Mouse (Mus musculus) cerebellum, adult 9-11 months (tissue): ENCODE data around the gene Ttc23l.
"Not testable (repeated sequence)": the region's sequence is repeated elsewhere in the genome, so short reads cannot be mapped to it uniquely, and the experiment has no call there.

Experiments
- DNase-seq: peaks from one replicate; pipeline ENCODE4 v3.0.0; 2022

Gene Ttc23l

DNA sequence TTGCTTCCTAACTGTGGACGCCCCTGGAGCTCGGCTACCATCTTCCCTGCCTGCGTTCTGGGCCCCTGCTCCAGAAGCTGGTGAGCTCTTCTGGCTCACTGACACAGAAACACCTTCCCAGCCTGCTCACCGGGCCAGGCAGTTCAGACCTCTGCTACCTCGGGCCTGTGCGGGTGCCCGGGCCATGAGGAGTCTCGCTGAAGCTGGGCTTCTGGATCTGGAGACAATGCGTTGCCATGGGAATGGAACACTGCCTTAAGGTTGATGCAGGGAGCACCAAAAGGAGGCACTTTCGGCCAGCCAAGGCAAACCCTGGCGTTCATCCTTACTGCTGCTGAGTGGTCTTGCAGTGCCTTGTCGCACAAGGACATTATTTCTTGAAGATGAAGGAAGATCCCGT lies at the start of gene Ttc23l:
Gene Ttc23l, minus strand, starts transcription at position 204 of the 400 bp plus-strand sequence.
- DNase-seq = no peak

DNA sequence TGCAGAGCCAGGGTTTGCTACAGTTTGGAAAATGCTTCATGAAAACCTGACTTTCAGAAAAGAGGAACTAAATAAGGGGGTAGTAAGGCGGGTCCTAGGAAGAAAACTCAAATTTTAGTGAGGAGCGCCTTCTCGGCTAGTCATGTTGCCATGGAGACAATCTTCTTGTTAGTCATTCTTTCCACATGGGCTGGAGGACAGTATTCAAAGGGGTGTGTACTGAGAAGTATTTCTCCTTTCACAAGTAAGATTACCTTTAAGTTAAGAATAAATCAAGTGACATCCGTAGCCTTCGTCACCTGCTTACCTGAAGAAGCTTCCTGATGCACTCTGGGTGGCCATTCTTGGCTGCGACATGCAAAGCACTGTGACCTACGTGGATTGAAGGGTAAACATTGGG lies 40.9 kb upstream of the Ttc23l start:
- DNase-seq = no peak

DNA sequence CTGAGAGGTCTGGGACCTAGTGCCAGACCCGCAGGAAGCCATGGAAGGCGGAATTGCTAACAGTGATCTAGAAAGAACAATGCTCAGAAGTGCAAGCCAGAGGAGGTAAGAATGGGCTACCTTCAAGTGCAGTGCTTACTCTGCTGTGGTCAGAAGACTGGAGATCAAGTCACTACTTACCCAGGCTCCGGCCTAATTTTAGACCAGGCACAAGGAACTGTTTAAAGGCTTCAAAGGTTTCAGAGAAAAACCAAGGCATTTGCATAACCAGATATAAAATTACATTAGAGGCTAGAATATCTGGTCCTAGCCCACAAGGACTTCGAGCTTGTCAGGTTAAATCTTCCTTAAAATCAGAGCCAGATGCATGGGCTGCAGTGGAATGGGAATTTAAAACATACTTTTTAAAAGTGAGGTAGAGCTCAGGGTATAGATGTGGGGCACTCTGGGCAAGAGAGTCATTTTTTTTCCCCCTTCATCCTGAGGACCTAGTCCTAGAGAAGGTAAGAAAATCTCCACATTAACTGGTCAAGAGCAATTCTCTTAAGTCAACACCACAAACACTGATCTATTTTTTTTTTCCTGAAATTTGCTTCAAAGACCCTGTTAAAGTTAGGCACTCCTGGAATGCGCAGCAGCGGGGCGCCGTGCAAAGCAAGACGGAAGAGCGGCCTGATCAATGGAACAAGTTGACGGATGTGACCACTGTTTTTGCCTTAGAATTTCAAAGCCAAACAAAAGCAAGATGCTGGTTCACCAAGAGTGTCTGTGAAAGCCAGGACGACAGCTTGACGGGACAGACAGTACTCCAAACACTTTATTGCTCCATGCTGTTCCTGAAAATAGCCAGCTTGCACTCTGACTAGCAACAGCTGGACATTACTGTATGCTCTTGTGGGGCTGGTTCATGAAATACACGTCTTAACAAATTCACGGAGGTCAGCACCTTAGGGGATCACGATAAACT lies 40.1 kb upstream of the Ttc23l start:
- DNase-seq = no peak

DNA sequence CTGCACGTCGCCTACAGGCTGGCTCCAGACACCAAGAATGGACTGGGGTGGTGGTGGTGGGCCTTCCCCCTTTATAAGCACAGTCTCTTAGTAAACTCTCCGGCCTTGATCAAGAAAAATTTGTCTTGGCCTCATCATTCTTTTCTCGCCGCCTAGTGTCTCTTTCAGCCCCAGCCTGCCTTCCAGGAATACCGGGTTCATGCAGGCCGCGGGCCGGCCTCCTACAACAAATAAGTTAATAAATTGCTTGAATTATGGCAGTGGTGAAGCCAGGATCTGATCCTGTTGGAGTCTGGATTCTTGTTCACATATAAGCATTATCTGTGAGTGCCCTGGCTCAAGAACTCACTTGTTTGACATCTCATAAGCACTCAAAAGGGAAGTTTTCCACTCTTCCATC lies 38.4 kb upstream of the Ttc23l start:
- no peak for DNase-seq

DNA sequence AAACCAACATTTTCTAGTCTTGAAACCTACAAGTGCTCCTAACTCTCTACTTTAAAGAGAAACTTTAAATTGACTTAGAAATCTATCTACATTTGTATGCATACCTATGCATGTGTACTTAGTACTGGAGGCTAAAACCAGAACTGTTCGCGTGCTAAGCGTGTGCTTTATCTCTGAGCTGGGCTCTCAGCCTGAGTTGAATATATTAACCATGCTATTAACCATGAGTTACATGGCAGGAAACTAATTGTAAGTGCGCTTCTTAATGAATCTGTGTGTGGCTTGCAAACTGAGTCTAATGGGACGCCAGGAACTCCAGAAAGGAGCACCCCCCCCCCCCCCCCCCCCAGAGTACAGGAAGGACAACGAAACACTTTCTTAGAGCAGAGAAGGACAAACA lies 36.9 kb upstream of the Ttc23l start:
- no peak for DNase-seq

DNA sequence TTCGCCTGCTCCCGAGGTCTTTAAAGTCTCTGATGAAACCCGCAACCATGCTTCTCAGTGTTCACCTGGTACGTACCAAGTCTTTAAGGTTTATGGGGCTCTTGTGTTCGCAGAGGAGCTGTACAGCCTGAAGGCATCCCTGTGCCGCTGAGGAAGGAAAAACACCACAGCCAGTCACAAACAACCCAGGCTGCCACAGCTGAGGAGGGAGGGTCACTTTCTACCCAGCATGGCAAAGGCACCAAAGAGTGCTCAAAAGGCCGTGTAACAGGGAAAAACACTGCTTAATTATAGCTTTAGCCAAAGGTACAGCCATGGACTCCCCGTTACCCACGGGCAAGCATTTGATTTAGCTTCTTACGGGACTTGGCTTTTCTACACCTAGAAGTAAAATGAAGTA lies 36.4 kb upstream of the Ttc23l start:
- DNase-seq = no peak

DNA sequence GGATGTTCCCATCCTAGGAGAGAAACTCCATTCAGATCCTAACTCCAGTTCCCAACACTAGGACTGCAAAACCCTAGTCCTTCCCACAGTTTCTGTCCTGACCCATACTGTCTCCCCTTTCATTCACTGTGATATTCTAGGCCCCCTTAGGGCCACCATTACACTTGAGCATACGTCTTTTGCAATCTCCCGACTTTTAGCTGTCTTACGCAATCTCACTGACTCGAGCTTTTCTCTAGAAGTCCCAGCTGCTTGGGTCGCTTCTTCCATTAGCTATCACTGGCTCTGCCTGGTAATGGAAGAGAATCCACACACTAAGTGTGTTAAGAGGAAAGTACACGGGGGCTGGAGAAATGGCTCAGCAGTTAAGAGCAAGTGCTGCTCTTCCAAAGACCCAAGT lies 34.6 kb upstream of the Ttc23l start:
- no peak for DNase-seq

DNA sequence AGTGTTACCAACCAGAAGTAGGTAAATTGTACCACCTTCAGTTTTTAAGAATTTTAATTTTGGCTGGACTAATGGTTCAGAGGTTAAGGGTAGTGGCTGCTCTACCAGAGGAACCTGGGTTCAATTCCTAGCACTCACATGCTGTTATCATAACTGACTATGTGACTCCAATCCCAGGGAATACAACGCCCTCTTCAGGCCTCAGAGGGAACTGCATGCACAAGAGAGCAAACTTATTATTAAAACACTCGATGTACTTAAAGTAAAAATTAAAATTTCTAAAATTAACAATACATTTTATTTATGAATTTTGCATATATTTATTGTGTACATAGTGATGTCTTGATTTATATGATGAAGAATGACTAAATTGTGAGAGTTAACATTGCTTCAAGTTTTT lies 28.1 kb upstream of the Ttc23l start:
- DNase-seq = no peak

DNA sequence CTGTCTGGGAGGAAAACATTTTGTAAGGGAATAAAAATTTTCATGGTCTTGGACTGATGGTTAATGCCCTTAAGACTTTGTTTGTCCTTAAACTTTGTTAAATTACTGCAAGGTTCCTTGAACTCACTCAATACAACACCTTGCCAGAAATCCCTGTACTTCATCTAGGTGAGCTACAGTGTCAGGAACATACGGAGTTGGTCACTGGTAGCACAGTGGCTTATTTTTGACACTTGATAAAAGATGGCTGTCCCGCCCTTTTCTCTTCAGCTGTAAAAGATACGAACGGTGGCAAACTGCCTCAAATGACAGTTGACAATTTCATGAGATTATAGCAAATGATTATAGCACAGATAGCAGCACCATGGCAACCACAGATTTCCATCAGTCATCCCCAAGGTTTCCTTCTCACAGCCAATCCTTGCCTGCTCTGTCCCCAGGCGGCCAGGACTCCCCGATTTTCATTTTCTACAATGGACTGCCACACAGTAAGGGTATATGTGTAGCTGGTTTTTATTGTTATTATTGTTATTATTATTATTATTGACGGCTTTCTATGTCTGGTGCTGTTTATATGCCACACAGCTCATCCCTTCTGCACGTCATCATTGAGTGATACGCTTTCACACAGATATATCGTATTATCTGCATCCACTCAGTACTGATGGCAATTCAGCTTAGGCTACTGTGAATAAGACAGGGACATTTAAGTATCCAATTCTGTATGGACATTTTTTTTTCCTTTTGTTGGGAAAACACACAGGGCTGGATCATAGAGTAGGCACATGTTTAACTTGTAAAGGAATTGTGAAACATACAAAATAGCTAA lies 26.1 kb upstream of the Ttc23l start:
- no peak for DNase-seq

DNA sequence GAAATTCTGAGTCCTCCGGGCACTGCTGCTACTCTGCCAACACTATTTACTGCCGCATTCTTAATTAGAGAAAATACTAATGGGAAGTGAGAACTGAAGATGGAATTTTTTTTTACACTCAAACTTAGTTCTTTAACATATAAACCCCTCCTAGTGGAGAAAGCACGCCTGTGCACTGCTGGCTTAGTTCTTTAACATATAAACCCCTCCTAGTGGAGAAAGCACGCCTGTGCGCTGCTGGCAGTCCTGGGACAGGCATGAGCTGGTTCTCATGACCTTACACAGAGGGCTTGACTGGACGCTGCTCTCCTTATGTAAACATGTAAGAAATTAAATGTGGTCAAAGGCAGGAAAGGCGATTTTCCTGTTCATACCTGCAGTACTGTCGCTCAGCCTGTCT lies 24.9 kb upstream of the Ttc23l start:
- no peak for DNase-seq

DNA sequence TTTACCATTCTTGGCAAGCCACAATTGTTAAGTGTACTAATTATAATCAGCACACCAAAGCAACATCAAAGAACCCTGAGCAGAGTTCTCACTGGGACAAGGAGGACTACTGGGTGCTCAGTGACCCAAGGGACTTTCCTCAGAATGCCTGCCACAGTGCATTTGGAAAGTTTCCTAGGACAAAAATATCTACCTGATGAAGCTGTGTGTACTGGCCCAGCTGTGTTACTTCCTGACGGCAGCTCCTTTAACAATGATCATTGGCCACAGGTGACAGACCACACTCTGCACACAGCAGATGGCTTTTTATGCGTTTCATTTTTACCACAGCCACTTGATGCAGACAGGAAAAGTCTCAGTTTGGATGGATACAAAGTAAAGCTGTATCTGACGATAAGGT lies 20.7 kb upstream of the Ttc23l start:
- no peak for DNase-seq

DNA sequence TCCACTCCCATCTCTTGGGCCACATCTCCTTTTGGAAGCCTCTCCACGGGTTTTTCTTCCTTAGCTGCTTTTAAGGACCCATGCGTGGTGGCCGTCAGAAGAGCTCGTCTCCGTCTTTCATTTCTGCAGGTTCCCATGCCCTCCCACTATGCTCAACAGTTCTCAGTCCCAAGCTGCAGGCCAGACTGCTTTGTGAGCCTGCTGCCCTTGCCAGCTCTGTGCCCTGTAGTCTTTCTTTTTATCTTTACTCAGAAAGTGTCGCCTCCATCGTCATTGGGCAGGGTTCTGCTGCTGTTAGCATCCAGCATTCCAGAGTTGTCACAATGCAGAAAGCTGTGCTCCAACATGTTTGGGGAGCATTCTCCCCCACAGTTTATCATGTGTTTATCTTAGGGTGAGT lies 8.0 kb upstream of the Ttc23l start:
- no peak for DNase-seq

DNA sequence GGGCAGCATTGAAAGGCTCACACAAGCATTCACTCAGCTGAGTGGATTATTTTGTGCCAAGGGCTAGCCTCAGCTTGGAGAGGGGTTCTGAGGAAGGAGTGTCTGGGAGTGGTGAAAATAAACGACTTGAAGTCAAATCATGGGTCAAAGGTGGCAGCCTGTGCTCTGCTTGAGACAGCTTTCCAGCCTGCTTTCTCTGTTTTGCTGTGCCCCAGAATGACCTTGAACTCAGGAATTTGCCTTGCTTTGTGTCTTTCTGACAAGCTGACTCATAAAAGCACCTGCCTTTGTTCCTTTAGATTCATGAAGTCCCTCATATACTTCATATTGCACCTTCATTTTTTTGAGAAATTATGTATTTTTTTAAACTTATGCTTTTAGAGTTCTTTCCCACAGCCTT lies 5.7 kb upstream of the Ttc23l start:
- no peak for DNase-seq

DNA sequence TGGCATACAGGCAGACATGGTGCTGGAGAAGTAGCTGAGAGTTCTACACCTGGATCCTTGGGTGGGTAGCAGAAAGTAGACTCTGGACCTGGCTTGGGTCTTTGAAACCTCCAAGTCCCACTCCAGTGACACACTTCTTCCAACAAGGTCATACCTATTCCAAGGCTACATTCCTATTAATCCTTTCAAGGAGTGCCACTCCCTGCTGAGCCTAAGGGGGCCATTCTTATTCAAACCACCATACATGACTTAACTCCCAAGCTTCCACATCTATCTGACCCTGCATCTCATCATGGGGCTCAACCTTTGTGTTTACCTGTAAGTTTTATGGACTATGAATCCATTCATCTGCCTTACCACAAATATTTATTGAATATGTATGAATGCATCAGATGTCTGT lies 3.8 kb upstream of the Ttc23l start:
- DNase-seq = no peak

DNA sequence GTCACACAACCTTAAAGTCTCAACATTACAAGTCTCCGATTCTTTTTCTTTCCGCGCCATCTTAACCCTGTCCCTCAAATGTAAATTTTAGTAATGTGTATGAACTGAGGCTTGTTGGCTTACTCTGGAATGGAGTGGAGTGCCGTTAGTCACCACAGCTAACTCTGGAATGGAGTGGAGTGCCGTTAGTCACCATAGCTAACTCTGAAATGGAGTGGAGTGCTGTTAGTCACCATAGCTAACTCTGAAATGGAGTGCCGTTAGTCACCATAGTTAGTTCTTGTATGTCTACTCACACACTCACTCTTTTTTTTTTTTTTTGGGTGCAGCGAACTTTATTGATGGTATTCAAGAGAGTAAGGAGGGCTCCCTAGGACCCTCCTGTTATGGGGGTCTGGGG lies 1.5 kb upstream of the Ttc23l start:
- DNase-seq = no peak

DNA sequence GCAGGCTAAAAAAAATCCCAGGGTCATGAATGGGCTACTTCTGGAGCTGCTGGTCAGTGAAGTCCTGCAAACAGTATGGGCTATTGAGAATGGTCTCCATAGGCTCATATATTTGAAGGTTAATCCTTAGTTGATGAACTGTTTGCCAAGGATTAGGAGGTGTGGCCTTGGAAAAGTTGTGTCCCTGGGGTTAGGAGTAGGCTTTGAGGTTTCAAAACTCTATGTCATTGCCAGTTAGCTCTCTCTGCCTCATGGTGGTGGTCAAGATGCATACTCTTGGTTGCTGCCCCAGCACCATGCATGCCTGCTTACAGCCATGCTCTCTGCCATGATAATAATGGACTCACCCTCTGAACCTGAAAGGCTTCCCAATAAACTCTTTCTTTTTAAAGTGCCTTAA lies 4.1 kb downstream of the Ttc23l start:
- no peak for DNase-seq

DNA sequence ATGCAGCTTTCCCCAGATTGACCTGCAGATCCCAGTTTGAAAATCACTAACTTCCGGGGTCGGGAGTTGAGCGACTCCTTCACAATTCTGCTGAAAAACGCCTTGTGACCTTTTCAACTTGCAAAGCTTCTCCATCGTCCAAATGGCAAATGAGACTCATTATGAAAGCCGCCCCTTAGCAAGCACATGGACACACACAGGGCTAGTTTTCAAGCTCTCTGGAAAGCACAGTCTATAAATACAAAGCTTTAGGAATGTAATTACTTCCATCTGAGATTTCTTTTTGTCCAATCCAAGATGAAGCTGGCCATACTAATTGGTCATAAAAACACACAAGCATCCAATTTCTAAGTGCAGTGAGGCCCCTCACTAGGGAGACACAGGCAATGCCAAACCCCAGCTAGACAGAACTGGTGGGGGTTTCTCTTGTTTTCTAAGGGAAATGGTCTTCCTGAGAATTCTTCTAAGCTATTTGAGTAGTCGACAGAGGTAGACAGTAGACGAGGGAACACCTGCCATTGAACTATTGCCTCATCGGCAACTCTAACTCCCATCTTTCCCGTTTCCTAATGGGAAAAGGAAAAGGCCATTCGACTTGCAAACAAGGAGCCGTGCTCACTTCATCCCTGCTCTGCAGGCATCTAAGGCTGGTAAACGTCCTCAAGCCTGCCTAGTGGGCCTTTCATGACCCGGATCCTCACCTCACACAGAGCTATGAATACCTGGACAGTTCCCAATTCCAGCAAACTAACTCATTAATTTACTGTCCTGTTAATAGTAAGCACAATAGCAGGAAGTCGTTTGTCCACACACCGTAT lies 18.0 kb downstream of the Ttc23l start:
- DNase-seq = no peak

DNA sequence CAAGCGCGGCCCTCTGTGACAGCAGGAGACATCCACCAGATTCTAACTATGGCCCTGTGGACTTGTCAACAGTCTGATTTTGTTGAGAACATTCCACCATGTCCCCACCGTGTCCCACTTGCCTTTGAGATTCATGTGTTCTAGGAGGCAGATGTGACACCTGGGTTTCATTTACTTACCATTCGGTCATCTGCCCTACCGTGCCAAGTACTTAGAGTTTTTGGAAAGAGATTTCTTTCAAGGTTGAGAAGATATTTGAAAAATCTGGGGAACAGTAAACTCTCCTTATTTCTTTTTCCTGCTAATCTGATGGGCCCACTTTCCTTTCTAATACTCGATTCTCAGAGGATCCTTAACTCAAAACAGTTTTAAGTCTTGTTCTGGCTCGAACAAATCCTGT lies 22.5 kb downstream of the Ttc23l start:
- no peak for DNase-seq

DNA sequence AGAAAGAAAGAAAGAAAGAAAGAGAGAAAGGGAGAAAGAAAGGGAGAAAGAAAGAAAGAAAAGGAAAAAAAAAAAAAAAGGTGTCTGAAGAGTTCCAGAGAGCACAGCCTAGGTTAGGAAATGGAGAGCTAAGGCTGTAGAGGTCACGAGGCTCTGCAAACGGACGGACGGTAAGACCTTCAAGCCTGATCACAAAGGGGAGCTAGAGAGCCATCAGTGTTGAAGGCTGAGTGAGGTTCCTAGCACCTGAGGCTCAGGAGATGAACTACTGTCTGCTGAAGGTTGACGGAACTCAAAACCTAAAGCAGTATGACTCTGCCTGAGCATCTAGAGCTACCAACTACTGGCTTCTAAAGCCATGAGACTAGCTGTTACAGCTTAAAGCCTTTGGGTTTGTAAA lies 23.9 kb downstream of the Ttc23l start:
- DNase-seq = no peak

DNA sequence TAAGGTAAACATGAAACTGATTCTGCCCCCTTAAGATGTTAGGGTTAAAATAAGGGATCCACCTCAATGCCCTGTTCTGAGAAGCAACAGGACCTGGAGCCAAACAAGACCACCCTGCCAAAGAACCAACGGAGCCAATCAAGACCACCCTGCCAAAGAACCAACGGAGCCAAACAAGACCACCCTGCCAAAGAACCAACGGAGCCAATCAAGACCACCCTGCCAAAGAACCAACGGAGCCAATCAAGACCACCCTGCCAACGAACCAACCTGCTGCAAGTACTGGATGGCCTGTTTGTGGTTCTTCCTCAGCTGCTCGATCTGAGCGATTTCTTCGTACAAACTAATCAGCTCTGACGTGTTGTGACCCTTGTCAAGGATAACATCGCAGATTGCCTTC lies 25.1 kb downstream of the Ttc23l start:
- DNase-seq = not testable (repeated sequence)

DNA sequence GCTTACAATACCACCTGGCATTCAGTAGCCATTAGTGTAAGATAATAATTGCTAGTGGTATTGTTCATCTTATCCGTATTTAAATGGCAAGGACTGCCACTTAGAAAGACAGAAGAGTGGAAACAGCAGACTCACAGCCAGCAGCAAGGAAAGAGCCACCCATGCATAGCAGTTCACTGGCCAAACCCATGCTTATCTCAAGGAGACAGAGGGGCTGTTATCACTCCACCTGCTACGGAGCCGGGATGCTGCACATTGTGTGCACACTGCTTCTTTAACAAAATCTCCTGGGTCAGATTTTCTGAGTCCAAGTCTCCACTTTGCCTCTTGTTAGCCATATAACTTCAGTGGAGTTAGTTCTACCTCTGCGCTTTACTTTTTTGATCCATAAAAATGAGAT lies 27.1 kb downstream of the Ttc23l start:
- DNase-seq = no peak

DNA sequence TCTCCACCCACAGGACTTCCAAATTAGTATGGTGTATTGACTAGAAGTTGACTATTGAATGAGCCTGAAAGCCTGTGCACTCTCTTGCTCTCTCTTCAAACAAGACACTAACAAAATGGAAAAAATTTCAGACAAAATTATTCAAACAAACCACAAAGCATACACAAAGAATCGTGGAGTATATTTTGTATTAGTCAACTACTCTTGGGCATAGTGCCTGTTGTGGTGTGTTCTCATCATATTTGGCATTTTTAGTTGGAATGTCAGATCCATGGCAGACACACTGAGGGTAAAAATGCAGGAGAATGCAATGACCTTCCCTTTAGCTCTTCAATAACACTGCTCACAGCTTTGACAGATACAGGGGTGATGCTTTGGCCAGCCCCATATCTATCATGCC lies 32.6 kb downstream of the Ttc23l start:
- no peak for DNase-seq

DNA sequence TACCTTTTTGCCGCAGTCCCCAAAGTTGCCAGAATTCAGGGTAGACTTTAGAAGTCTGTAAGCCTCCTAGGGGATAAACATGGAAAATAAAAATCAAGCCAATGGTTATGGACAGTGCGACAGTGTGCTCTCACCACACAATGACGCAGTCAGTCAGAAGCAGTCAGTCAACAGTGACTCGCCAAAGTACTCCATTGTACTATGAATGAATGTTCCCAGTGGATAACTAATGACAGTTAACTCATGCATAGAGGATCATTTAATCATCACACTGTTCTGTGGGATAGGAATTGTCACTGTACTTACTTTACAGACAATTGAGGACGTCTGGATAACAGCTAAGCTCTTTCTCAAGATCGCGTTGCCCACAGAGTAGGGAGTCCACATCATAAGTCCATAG lies 43.3 kb downstream of the Ttc23l start:
- DNase-seq = no peak
